Mouse (Mus musculus) forebrain, embryonic 16.5 days (tissue): ENCODE measurements around the gene Aars2. TPM values are rescaled to one million over a fixed set of nuclear protein-coding genes. Genes with fewer than 3 reads are reported as not detected.
A peak's percentile ranks its signal among the peaks of the same experiment; 100 is the strongest.

Source experiments
- ATAC-seq: fragments of 200-750 bp; cut with Nextera tagmentation; 2 replicates; pipeline ENCODE4 v1.8.0; 2017; ENCODE audit warnings: mild to moderate bottlenecking, moderate library complexity
- H3K27ac ChIP-seq: fragments of 300-500 bp; sonication (generic); 2 replicates; pipeline ENCODE4 v1.5.1; 2014; ENCODE audit warnings: low read length, control low read depth
- H3K27me3 ChIP-seq: fragments of 300-500 bp; sonication (generic); replicated peaks from 2 replicates; pipeline ENCODE4 v1.6.1; 2014; ENCODE audit warnings: low read length; ENCODE audit not compliant: control insufficient read depth, insufficient read depth
- H3K36me3 ChIP-seq: fragments of 300-500 bp; sonication (generic); 2 replicates; pipeline ENCODE4 v1.6.1; 2014; ENCODE audit not compliant: control insufficient read depth, insufficient read depth
- H3K4me1 ChIP-seq: fragments of 300-500 bp; sonication (generic); replicated peaks from 2 replicates; pipeline ENCODE4 v1.6.1; 2014; ENCODE audit warnings: low read length; ENCODE audit not compliant: control insufficient read depth, insufficient read depth
- H3K4me2 ChIP-seq: fragments of 300-500 bp; sonication (generic); 2 replicates; pipeline ENCODE4 v1.6.1; 2014; ENCODE audit warnings: mild to moderate bottlenecking, low read length, control low read depth
- H3K4me3 ChIP-seq: fragments of 300-500 bp; sonication (generic); replicated peaks from 2 replicates; pipeline ENCODE4 v1.5.1; 2014; ENCODE audit warnings: mild to moderate bottlenecking, low read length, control low read depth
- H3K9ac ChIP-seq: fragments of 300-500 bp; sonication (generic); replicated peaks from 2 replicates; pipeline ENCODE4 v1.6.1; 2014; ENCODE audit warnings: low read depth, low read length, control low read depth
- H3K9me3 ChIP-seq: fragments of 300-500 bp; sonication (generic); 2 replicates; pipeline ENCODE4 v1.6.1; 2016; ENCODE audit warnings: low read length; ENCODE audit not compliant: control insufficient read depth
- WGBS: fragments of 180-500 bp; shearing (Covaris S2); extraction: QIAGEN DNeasy Blood & Tissue Kit; methylation state at CpG from one replicate; pipeline ENCODE4 v1.1.7; 2014; 5-methylcytosine and 5-hydroxymethylcytosine counted together
- polyA plus RNA-seq: library from polyadenylated mRNA; unstranded; fragments of >200 nt; fragmentation: Nextera tagmentation; extraction: Ambion mirVana; gene quantifications from 2 replicates; pipeline ENCODE4 v1.2.1, GENCODE M21; 2015

Aars2 gene
- polyA plus RNA-seq, 1 experiment from 2014 or later = 19.1 TPM

DNA sequence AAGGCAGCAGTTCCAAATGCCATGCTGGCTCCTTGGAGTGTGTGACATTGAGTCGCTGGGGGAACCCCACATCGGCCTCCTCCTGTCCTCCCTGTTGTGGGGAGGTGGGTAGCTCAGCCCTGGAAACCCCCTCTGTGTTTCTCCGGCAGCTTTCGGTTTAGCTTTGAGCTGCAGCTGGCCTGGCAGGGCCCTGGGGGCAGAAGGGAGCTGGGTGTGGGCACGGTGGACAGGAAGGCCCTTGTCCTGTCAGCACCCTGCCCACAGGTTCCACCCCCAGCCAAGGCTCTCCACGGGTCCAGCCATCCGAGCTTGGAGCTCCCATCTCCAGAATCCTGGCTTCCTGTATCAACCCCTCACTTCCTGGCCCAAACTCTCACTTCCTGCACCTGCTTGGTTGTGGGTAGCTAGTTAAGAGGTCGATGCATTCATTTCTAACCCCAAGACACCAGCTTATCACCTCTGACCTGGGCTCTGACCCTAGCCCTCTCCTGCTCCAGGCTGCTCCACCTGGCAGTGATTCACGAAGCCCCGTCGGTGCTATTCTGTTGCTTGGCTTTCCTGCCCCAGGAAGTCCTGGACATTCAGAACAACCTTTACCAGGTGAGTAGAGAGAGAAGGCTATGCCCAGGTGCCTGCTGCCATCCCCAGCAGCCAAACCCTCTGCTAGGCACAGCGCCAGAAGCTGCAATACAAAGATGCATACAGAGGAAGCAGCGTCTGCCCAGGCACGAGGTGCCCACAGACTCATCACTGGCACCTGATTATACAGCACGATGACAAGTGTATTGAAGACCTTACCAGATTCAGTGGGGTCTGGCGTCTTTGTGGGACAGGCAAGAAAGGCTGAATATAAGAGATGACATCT is 51.6 kb downstream of the Aars2 start:
- ATAC-seq = no peak
- no peak overlapping the region for H3K4me2 ChIP-seq
- peaks cover 6% of the 10 kb centered on the region; the same call in 1 of the 2 replicates for H3K27me3 ChIP-seq
- no peak overlapping the region for H3K27ac ChIP-seq
- H3K9ac ChIP-seq = no peak overlapping the region
- 73% methylated on average over 15 of the region's 16 CpGs for WGBS
- H3K4me3 ChIP-seq = no peak overlapping the region
- peaks cover 8% of the 10 kb centered on the region for H3K4me1 ChIP-seq
- H3K9me3 ChIP-seq = no peaks in the 10 kb centered on the region
- no peaks in the 10 kb centered on the region for H3K36me3 ChIP-seq

GRCm38 (mm10) chr17:45559732-45560525 is 53.3 kb downstream of the Aars2 start:
- 82% methylated on average over 15 of the region's 15 CpGs for WGBS
- Histone ChIP-seq H3K27ac (no peak overlapping the region), H3K4me2 (no peak overlapping the region), H3K27me3 (peaks cover 6% of the 10 kb centered on the region; the same call in 1 of the 2 replicates), H3K36me3 (no peaks in the 10 kb centered on the region), H3K9me3 (no peaks in the 10 kb centered on the region), H3K4me3 (no peak overlapping the region), H3K9ac (no peak overlapping the region), H3K4me1 (peaks cover 14% of the 10 kb centered on the region)
- ATAC-seq = no peak

DNA sequence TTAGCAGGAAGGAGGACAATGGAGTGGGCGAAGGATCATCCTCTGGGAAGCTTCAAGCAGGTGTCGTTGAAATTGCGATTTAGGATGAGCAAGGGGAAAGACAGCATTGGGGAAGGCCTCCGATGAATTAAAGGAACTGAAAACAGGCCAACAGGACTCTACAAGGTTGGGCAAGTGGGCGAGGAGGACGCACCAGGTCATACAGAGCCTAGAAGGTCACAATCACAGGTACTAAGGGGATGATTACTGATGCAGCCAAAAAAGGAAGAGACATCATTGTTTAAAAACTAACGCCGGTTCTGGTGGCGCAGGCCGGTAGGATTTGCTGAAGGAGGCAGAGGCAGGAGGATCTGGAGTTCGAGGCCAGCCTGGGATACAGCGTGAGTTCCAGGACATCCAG is 56.6 kb downstream of the Aars2 start:
- 83% methylated on average over 12 of the region's 12 CpGs for WGBS
- no peak for ATAC-seq
- Histone ChIP-seq H3K9me3 (no peaks in the 10 kb centered on the region), H3K4me1 (peaks cover 15% of the 10 kb centered on the region), H3K36me3 (peaks cover 16% of the 10 kb centered on the region), H3K9ac (no peak overlapping the region), H3K4me3 (no peak overlapping the region), H3K27me3 (no peaks in the 10 kb centered on the region), H3K4me2 (peak overlapping the region; percentile 60), H3K27ac (no peak overlapping the region)

DNA sequence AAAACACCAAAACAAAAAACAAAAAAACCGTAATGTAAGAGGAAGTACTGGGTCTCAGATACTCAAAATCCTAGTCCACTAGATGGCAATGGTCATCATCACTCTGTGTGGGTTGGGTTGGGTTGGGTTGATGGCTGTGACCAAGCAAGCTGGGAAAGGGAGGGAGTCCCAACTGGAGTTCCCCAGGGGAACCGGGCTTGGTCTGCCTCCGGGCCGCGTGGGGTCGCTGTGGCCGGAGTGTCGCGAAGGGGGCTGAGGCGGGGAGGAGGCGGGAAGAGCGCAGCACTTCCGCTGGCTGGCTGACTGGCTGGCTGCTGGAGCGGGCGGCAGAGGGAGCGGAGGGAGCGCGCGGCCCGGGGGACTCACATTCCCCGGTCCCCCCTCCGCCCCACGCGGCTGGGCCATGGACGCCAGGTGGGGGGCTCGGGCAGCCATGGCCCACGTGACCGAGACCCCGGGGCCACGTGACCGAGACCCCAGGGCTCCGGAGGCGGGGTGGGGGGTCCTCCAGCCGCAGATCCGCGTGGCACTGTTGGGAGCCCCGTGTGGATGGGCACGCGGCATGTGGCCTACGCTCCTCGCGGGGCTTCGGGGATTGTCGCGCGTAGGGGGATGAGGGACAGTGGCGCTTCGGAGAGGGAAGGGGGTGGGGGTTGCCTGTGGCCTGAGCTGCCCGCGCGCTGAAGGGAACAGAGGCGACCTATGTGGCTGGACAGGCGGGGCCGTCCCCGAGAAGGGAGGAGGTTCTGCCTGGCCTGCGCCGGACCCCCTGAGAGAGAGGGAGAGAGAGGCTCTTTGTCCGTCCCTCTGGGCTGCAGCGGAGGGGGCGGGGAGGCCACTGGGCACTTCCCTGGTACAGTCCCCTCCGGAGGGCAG is 57.3 kb downstream of the Aars2 start, which contains the start of gene Slc35b2:
TSS of gene Slc35b2 (plus strand) at position 220 of the 876 bp plus-strand sequence.
- H3K27ac ChIP-seq = peak within 1 kb of the TSS; percentile 85
- ATAC-seq = peak; percentile 88
- no peaks in the 10 kb centered on the region for H3K27me3 ChIP-seq
- peaks cover 15% of the 10 kb centered on the region for H3K4me1 ChIP-seq
- H3K9me3 ChIP-seq = no peaks in the 10 kb centered on the region
- H3K4me3 ChIP-seq = peak within 1 kb of the TSS; percentile 77
- under 1% methylated on average over 47 of the region's 61 CpGs for WGBS
- H3K9ac ChIP-seq = peak within 1 kb of the TSS; percentile 93
- peak within 1 kb of the TSS; percentile 60 for H3K4me2 ChIP-seq
- H3K36me3 ChIP-seq = peaks cover 23% of the 10 kb centered on the region

GRCm38 (mm10) chr17:45564531-45565084 is 58.0 kb downstream of the Aars2 start:
- Histone ChIP-seq H3K9me3 (no peaks in the 10 kb centered on the region), H3K4me2 (peak overlapping the region; percentile 60), H3K27ac (peak overlapping the region; percentile 85), H3K9ac (peak overlapping the region; percentile 93), H3K4me3 (peak overlapping the region; percentile 77), H3K4me1 (peaks cover 15% of the 10 kb centered on the region), H3K27me3 (no peaks in the 10 kb centered on the region), H3K36me3 (peaks cover 30% of the 10 kb centered on the region)
- no peak for ATAC-seq
- 7% methylated on average over 18 of the region's 18 CpGs for WGBS

DNA sequence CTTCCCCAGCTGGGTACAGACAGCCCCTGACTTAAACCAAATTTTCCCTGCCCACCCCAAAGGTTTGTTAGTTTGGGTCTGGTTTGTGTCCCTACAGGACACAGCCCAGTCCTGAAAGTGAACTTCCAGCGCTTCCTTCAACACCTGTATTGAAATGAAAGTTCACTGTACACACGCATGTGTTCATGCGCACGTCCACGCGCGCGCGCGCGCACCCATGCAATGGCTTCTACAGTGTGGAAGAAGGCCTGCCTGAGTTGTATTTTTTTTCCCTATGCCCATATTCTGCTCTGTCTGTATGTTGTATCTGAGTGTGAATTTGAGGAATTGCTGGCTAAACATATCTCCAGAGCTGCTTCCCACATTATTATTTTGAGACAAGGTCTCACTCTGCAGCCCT is 58.5 kb downstream of the Aars2 start:
- Histone ChIP-seq H3K27ac (no peak overlapping the region), H3K4me3 (peak overlapping the region; percentile 77), H3K4me1 (peaks cover 15% of the 10 kb centered on the region), H3K4me2 (peak overlapping the region; percentile 60), H3K9ac (peak overlapping the region; percentile 93), H3K36me3 (peaks cover 35% of the 10 kb centered on the region), H3K27me3 (no peaks in the 10 kb centered on the region), H3K9me3 (no peaks in the 10 kb centered on the region)
- 92% methylated on average over 11 of the region's 11 CpGs for WGBS
- ATAC-seq = no peak

GRCm38 (mm10) chr17:45566031-45566359 is 59.4 kb downstream of the Aars2 start:
- 77% methylated on average over 1 of the region's 1 CpGs for WGBS
- no peak for ATAC-seq
- H3K4me2 ChIP-seq = no peak overlapping the region

GRCm38 (mm10) chr17:45566360-45567161 is 59.9 kb downstream of the Aars2 start:
- Histone ChIP-seq H3K36me3 (peaks cover 49% of the 10 kb centered on the region), H3K9ac (no peak overlapping the region), H3K27ac (no peak overlapping the region), H3K4me3 (no peak overlapping the region), H3K27me3 (no peaks in the 10 kb centered on the region), H3K4me2 (no peak overlapping the region), H3K9me3 (no peaks in the 10 kb centered on the region), H3K4me1 (peaks cover 22% of the 10 kb centered on the region)
- no peak for ATAC-seq
- WGBS = 63% methylated on average over 18 of the region's 18 CpGs

More at GRCm38 (mm10) chr17:45566031-45566359, 59.4 kb downstream of the Aars2 start:
- Histone ChIP-seq H3K4me1 (peaks cover 17% of the 10 kb centered on the region), H3K4me3 (no peak overlapping the region), H3K36me3 (peaks cover 43% of the 10 kb centered on the region), H3K9me3 (no peaks in the 10 kb centered on the region), H3K27ac (no peak overlapping the region), H3K27me3 (no peaks in the 10 kb centered on the region), H3K9ac (no peak overlapping the region)
